Mouse (Mus musculus) heart, adult 2 months (tissue): ENCODE measurements around the gene Pcolce. TPM values are rescaled to one million over a fixed set of nuclear protein-coding genes. Genes with fewer than 3 reads are reported as not detected.

ENCODE experiments used
- DNase-seq, 2 experiments: peaks; one replicate each; pipeline ENCODE4 v3.0.0; 2021
- H3K27ac ChIP-seq: fragments of 200-600 bp; 2 replicates; pipeline ENCODE4 v1.8.1; 2022
- H3K27me3 ChIP-seq: fragments of 200-500 bp; 2 replicates; pipeline ENCODE4 v1.6.1; 2012; ENCODE audit warnings: mild to moderate bottlenecking, low read length, inconsistent platforms, mixed read lengths; ENCODE audit not compliant: control insufficient read depth, insufficient read depth
- H3K36me3 ChIP-seq: fragments of 200-500 bp; 2 replicates; pipeline ENCODE4 v1.6.1; 2012; ENCODE audit warnings: low read length, inconsistent platforms; ENCODE audit not compliant: control insufficient read depth, insufficient read depth
- H3K4me1 ChIP-seq: fragments of 200-500 bp; 2 replicates; pipeline ENCODE4 v1.6.1; 2011; ENCODE audit warnings: low read length; ENCODE audit not compliant: control insufficient read depth, insufficient read depth
- H3K4me3 ChIP-seq: fragments of 200-600 bp; 2 replicates; pipeline ENCODE4 v1.8.1; 2022
- H3K79me2 ChIP-seq: fragments of 200-500 bp; replicated peaks from 2 replicates; pipeline ENCODE4 v1.6.1; 2012; ENCODE audit warnings: mild to moderate bottlenecking, inconsistent platforms, low read length, moderate library complexity, mixed read lengths; ENCODE audit not compliant: control insufficient read depth, insufficient read depth
- H3K9ac ChIP-seq: fragments of 200-500 bp; 2 replicates; pipeline ENCODE4 v1.6.1; 2012; ENCODE audit warnings: low read depth, mild to moderate bottlenecking, control low read depth, inconsistent platforms, low read length, mixed read lengths
- CTCF ChIP-seq: fragments of 200-600 bp; IDR thresholded peaks from 2 replicates; pipeline ENCODE4 v1.8.1; 2022; ENCODE audit warnings: antibody characterized with exemption, mild to moderate bottlenecking, moderate library complexity
- EP300 ChIP-seq: fragments of 200-500 bp; IDR thresholded peaks from 2 replicates; pipeline ENCODE4 v1.6.1; 2011; ENCODE audit warnings: low read depth, low read length, control low read depth; ENCODE audit not compliant: insufficient read depth
- POLR2A ChIP-seq: fragments of 200-500 bp; IDR thresholded peaks from 2 replicates; pipeline ENCODE4 v1.6.1; 2011; ENCODE audit warnings: mild to moderate bottlenecking, low read depth, low read length, control low read depth; ENCODE audit not compliant: insufficient read depth
- WGBS: fragments of 180-500 bp; shearing (Covaris S2); methylation state at CpG from one replicate; pipeline ENCODE4 v1.1.7; 2018; 5-methylcytosine and 5-hydroxymethylcytosine counted together
- intact Hi-C: fragments of 180-260 bp; cut with DNase I; formaldehyde crosslinking; loops from one replicate; pipeline ENCODE4 v1.15.1; 2025
- polyA plus RNA-seq: library from polyadenylated mRNA; depleted of rRNA; stranded (reverse); fragments of >200 nt; gene quantifications from 2 replicates; pipeline ENCODE4 v1.2.3, GENCODE M21; 2012
- total RNA-seq, 2 experiments: library from RNA; stranded (reverse); gene quantifications; 2 replicates each; pipeline ENCODE4 v1.2.3; 2021

The Pcolce gene
- total and polyA plus RNA-seq, 3 experiments, result 35.9 to 109 (median 50.8) TPM

DNA sequence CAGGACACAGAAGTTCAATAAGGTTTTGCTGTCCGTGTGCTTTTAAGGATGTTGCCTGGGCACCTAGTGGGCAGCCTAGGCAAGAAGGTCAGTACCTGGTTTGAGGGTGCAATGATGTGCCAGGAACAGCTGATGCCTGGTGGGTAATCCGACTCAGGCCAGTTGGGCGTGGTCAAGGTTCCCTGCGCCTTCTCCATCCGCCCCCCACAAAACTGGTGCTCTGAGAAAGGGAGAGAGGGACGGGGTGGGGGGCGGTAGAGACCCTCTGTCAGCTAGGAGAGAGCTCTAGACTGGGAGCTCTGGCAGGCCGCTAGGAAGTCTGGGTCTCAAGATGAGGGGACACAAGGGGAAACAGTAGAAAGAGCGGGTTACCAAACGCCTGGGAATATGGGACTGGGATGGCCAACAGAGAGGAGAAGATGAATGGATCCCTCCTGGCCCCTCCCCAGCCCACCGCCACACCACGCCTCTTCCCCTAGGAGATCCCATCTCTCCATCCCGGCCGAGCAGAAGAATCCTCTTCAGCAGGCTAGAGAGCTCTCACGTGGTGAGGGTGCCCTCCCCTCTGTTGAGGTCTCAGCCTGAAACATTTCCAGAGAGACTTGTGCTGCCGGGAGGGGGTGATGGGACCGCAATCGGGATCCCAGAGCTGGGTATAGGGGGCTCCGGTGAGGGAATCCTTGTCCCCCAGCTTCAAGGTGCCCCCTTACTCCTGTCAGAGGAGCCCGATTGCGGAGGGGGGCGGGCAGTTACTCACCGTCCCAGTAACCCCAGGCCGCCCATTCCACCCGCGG is 5.5 kb downstream of the Pcolce start:
- Histone ChIP-seq H3K79me2 (no peaks in the 10 kb centered on the region), H3K4me1 (peaks cover 10% of the 10 kb centered on the region), H3K9ac (no peak overlapping the region), H3K4me3 (no peak overlapping the region), H3K27ac (no peak overlapping the region), H3K36me3 (no peaks in the 10 kb centered on the region), H3K27me3 (no peaks in the 10 kb centered on the region)
- 61% methylated on average over 26 of the region's 26 CpGs for WGBS
- intact Hi-C loops, result no loop called here
- no peak for DNase-seq
- TF ChIP-seq EP300 (no peak), POLR2A (no peak), CTCF (no peak)

DNA sequence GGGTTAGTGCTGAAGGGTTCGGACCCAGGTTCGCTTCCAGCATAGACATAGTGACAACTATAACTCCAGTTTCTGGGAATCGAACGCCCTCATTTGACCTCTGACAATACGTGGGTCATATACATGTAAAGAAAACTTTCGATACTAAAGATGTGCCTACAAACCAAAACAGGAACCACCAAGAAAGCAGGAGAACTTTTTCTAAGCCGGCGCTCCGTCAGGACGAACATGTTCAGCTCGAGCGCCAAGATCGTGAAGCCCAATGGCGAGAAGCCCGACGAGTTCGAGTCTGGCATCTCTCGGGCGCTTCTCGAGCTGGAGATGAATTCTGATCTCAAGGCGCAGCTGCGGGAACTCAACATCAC is 12.2 kb downstream of the Pcolce start:
- Histone ChIP-seq H3K4me1 (peaks cover 9% of the 10 kb centered on the region), H3K27me3 (no peaks in the 10 kb centered on the region), H3K4me3 (peak overlapping the region; percentile 60), H3K36me3 (no peaks in the 10 kb centered on the region), H3K79me2 (no peaks in the 10 kb centered on the region; the same call in 1 of the 2 replicates), H3K9ac (peak overlapping the region; percentile 72), H3K27ac (peak overlapping the region; percentile 99)
- WGBS, result under 1% methylated on average over 22 of the region's 22 CpGs
- intact Hi-C loops, result loop anchor here (1.0 to 5.0 kb wide), 2 partner anchors 27 to 51 kb away; no protein-coding TSS in a partner anchor
- no peak for TF ChIP-seq CTCF
- no peak for TF ChIP-seq EP300
- TF ChIP-seq POLR2A, result no peak
- peak; percentile 45 to 47 for DNase-seq

DNA sequence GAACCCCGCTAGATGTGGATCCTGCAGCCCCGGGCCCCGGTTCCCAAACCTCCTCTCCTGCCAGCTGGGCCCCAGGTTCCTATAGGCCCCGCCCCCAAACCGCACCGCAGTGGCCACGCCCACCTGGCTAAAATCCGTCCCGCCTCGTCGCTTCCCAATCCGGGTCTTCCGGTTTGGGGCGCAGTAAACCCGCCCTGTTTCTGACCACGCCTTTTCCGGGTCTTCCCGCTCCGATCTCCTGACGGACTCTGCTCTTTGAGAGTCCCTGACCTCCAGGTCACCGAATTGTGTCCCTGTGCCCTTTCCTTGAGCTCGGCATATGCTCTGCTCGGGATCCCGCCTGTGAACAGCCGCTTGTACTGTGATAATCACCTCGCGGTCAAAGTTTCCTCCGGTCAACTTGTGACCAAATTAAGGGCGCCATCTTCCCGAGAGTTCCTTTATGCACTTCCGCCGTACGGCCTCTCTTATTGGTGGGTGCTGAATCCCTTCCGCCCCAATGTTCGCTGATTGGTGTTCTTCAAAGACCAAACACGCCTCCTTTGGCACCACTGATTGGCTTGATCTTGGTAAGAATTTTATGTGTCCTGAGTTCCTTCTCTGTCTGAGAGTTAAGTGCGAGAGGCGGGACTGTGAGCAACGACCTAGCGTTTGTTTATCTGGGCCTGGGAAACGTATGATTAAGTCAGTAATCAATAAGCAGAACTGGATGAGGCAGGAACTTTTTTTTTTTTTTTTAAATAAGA is 12.8 kb downstream of the Pcolce start, which contains the start of gene Mospd3:
Mospd3 (minus strand) TSS at position 440 of the 746 bp plus-strand sequence.
- no peaks in the 10 kb centered on the region; the same call in 1 of the 2 replicates for H3K79me2 ChIP-seq
- H3K27ac ChIP-seq, result peak within 1 kb of the TSS; percentile 99
- TF ChIP-seq CTCF (no peak), POLR2A (peak; percentile 95), EP300 (peak; percentile 28; the same call in 1 of the 2 replicates)
- under 1% methylated on average over 41 of the region's 41 CpGs for WGBS
- peak; percentile 97 for DNase-seq
- H3K4me3 ChIP-seq, result peak within 1 kb of the TSS; percentile 60
- peaks cover 9% of the 10 kb centered on the region for H3K4me1 ChIP-seq
- H3K36me3 ChIP-seq, result no peaks in the 10 kb centered on the region
- H3K9ac ChIP-seq, result peak within 1 kb of the TSS; percentile 83
- H3K27me3 ChIP-seq, result no peaks in the 10 kb centered on the region
- intact Hi-C loops, result loop anchor here (1.0 to 5.0 kb wide), 2 partner anchors 28 to 52 kb away; no protein-coding TSS in a partner anchor

GRCm38 (mm10) chr5:137600281-137600618 is 13.3 kb downstream of the Pcolce start:
- H3K27me3 ChIP-seq, result no peaks in the 10 kb centered on the region
- TF ChIP-seq EP300, result no peak
- TF ChIP-seq CTCF, result no peak
- no peak for TF ChIP-seq POLR2A
- H3K9ac ChIP-seq, result peak overlapping the region; percentile 82
- no peak for DNase-seq
- H3K79me2 ChIP-seq, result no peaks in the 10 kb centered on the region; the same call in 1 of the 2 replicates
- H3K4me1 ChIP-seq, result peaks cover 9% of the 10 kb centered on the region
- peak overlapping the region; percentile 99 for H3K27ac ChIP-seq
- intact Hi-C loops, result loop anchor here (5.0 kb wide), 1 partner anchor 52 kb away; no protein-coding TSS in a partner anchor
- no peaks in the 10 kb centered on the region for H3K36me3 ChIP-seq
- 1% methylated on average over 19 of the region's 19 CpGs for WGBS
- H3K4me3 ChIP-seq, result peak overlapping the region; percentile 60

DNA sequence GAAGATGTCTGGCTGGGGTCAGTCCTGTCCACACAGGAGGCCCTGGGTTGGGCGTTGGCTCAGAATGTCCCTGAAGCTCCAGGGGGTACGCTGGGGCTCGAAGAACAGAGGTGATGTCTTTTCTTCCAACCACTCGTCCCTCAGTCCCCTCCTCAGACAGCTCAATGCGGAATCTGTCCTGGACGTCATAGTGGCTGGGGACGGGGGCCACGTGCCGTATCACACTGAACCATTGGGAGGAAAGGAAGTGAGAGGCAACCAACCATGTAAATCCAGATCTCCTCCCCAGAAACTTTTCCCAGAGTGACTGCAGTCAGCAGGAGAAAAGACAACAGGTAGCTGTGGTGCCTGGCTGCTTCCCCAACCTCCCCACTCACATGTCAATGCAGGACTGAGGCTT is 14.0 kb downstream of the Pcolce start:
- WGBS, result 42% methylated on average over 9 of the region's 9 CpGs
- Histone ChIP-seq H3K79me2 (no peaks in the 10 kb centered on the region; the same call in 1 of the 2 replicates), H3K9ac (peak overlapping the region; percentile 82), H3K4me3 (peak overlapping the region; percentile 60), H3K27me3 (no peaks in the 10 kb centered on the region), H3K4me1 (peaks cover 9% of the 10 kb centered on the region), H3K27ac (peak overlapping the region; percentile 99; the same call in 1 of the 2 replicates), H3K36me3 (no peaks in the 10 kb centered on the region)
- no peak for TF ChIP-seq POLR2A
- no peak for TF ChIP-seq CTCF
- TF ChIP-seq EP300, result no peak
- intact Hi-C loops, result no loop called here
- DNase-seq, result no peak
